Mouse (Mus musculus): Measurements from ENCODE around the gene 2010111I01Rik. TPM values are rescaled to one million over a fixed set of nuclear protein-coding genes. Genes with fewer than 3 reads are reported as not detected.
A peak's percentile ranks its signal among the peaks of the same experiment; 100 is the strongest.

The 2010111I01Rik gene
- polyA plus RNA-seq, 1 experiment from 2014 or later, result 93.5 TPM

DNA sequence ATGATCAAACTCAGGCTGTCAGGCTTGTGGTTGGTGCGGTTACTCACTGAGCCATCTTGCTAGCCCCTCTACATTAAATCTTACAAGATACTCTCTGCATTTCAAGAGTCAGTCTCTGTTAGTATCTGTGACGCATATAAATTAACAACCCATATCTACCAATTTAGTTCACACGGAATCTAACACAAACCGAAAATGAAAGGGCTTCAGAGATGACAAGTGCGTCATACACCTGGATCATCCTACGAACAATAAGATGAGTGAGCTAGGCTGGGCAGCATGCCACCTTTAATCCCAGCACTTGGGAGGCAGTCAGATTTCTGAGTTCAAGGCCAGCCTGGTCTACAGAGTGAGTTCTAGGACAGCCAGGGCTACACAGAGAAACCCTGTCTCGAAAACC lies 355.1 kb downstream of the 2010111I01Rik start:
- Histone ChIP-seq H3K9me3 (no peaks in the 10 kb centered on the region), H3K4me3 (replicated peaks) (no peak overlapping the region), H3K36me3 (0 out of 2 replicates have a peak, but pooled peaks cover 2% of the 10 kb centered on the region), H3K4me2 (replicated peaks) (no peak overlapping the region), H3K27me3 (replicated peaks) (no peaks in the 10 kb centered on the region), H3K27ac (no peak overlapping the region), H3K4me1 (replicated peaks) (0 out of 2 replicates have a peak, but pooled peaks cover 4% of the 10 kb centered on the region), H3K9ac (no peak overlapping the region)
- WGBS, result 95% methylated on average over 7 of the region's 7 CpGs
- ATAC-seq, result no peak

DNA sequence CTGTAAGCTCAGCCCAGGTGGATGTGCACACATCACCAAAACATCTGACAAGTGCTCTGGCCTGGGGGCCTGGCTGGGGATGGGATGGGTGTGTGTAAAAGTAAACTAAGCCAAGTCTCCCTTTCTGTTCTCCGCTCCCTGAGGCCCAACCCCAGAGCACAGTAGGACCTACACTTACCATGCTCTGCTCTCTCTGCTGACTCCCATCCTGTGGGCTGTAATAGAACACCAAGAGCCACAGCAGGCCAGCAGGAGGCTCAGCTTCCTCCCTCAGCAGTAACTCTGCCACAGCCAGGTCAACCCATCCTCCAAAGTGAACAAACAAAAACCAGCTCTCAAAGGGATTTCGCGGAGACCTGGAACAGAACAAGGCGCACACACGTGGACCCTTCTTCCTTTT lies 357.0 kb downstream of the 2010111I01Rik start:
- Histone ChIP-seq H3K4me2 (replicated peaks) (no peak overlapping the region), H3K27ac (no peak overlapping the region), H3K27me3 (replicated peaks) (no peaks in the 10 kb centered on the region), H3K9ac (no peak overlapping the region), H3K4me1 (replicated peaks) (0 out of 2 replicates have a peak, but pooled peaks cover 4% of the 10 kb centered on the region), H3K4me3 (replicated peaks) (no peak overlapping the region), H3K9me3 (no peaks in the 10 kb centered on the region), H3K36me3 (0 out of 2 replicates have a peak, but pooled peaks cover 2% of the 10 kb centered on the region)
- WGBS, result 67% methylated on average over 5 of the region's 5 CpGs
- ATAC-seq, result no peak

DNA sequence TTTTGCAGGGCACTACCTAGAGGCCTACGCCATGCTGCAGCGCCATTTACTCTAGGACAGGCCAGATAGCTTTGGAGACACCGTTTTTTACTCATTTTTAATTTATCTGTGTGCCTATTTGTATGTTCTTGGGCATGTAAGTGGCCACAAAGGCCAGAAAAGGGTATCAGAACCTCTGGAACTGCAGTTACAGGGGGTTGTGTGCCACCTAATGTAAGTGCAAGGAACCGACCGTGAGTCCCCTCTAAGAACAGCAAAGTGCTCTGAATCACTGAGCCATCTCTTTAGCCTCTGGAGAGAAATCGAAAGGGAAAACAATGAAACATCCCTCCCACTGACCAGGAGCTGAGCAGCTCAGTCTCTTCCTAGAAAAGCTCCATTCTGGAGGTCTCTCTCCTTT lies 358.1 kb downstream of the 2010111I01Rik start:
- Histone ChIP-seq H3K27ac (no peak overlapping the region), H3K4me1 (replicated peaks) (0 out of 2 replicates have a peak, but pooled peaks cover 4% of the 10 kb centered on the region), H3K9ac (no peak overlapping the region), H3K4me3 (replicated peaks) (no peak overlapping the region), H3K4me2 (replicated peaks) (no peak overlapping the region), H3K27me3 (replicated peaks) (no peaks in the 10 kb centered on the region), H3K36me3 (0 out of 2 replicates have a peak, but pooled peaks cover 2% of the 10 kb centered on the region), H3K9me3 (no peaks in the 10 kb centered on the region)
- ATAC-seq, result no peak
- WGBS, result 88% methylated on average over 6 of the region's 6 CpGs

DNA sequence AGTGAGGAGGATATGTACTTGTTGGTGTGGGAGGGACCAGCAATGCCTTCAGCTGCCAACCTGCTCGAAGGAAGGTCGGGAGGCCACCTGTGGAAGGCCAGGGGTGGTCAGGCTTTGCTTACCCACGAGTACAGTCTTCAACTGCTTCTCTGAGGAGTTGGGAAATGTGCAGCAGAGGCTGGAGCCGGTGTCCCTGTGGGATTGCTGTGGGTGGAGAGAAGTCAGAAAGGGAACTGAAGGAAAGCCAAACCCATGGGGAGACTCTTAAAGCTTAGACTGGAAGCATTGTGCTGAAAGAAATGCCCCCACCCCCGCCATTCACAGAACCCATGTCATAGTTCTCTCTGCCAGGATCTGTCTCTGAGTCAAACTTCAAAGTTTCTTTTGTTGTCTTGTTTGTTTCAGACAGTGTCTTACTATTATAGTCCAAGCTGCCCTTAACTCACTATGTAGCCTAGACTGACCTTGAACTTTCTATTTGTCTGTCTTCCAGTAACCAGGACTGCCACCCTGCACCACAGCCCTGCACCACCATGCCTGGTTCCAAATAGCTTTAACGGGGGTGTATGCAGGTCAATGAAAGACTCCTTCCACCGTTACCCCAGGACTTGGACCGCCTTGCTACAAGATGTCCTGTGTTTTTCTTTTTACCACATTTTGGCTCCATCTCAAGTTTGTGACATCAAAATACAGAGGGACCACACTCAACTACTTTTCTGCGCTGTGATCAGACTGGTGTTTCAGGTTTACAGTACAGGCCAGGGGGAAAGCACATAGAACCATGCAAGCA lies 358.8 kb downstream of the 2010111I01Rik start:
- Histone ChIP-seq H3K27me3 (replicated peaks) (no peaks in the 10 kb centered on the region), H3K27ac (no peak overlapping the region; the same call in 1 of the 2 replicates), H3K4me1 (replicated peaks) (0 out of 2 replicates have a peak, but pooled peaks cover 4% of the 10 kb centered on the region), H3K4me3 (replicated peaks) (no peak overlapping the region), H3K9ac (no peak overlapping the region), H3K9me3 (no peaks in the 10 kb centered on the region), H3K36me3 (0 out of 2 replicates have a peak, but pooled peaks cover 2% of the 10 kb centered on the region), H3K4me2 (replicated peaks) (no peak overlapping the region)
- ATAC-seq, result 0 out of 2 replicates have a peak, but pooled peaks have one; percentile 21
- 71% methylated on average over 9 of the region's 9 CpGs for WGBS

DNA sequence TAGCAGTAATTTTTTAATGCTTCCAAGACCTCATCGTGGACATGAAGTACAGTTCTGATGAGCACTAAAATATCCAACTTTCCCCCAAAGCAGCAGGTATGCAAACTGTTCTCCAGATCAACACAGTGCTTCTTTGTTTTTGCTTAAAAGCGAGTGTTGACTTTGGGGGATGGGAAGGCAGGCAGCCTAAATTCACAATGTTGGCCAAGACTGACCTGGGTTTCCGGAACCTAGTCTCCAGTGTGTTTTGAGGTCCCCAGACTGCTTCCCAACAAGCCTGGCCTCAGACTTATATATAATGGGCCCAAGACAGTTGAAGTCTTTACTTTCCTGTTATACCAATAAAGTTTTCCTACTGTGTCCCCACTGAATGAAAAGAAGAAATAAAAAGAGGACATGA lies 359.6 kb downstream of the 2010111I01Rik start:
- 52% methylated on average over 3 of the region's 3 CpGs for WGBS

DNA sequence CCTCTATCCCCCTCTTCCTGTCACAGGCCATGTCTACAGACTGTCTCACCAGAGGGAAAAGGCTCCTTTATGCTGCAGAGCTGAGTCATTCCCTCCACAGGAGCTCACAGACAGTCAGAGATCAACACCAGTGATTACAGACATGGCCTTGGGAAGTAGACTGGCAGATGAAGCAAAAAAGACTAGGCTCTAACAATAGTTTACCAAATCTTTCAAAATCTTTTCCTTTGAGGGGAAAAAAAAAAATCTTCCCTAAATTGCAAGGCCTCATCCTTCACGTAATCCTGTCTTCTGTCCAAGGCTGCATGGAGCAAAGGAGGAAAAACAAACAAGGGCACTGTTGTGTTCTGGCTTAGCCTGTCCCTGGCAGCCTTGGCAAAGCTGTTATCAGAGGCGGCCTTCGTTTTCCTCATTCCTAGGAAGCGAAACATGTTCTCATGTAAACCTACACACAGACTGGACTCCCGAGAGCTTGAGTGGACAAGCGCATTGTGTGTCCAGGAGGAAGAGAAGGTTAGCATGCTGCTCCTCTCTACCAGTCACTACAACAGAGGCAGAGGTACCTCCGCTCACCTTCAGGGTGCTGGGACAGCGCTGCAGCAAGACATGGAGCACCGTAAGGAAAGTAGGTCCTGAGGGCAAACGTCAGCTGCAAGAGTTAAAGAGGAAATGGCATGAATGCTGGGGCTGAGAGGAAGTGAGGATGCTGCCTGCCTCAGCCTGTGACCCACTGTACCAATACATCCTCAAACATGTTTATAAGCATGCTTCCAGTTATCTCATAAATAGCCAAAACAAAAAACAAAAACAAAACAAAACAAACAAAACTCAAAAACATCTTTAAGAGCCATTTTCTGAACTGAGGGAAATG lies 360.5 kb downstream of the 2010111I01Rik start:
- H3K36me3 ChIP-seq, result 0 out of 2 replicates have a peak, but pooled peaks cover 2% of the 10 kb centered on the region
- peak; percentile 79 for ATAC-seq
- no peak overlapping the region for H3K4me2 ChIP-seq (replicated peaks)
- no peaks in the 10 kb centered on the region for H3K27me3 ChIP-seq (replicated peaks)
- peaks cover 7% of the 10 kb centered on the region; the same call in 1 of the 2 replicates for H3K4me1 ChIP-seq (replicated peaks)
- H3K9me3 ChIP-seq, result no peaks in the 10 kb centered on the region
- no peak overlapping the region for H3K9ac ChIP-seq
- 69% methylated on average over 10 of the region's 10 CpGs for WGBS
- peak overlapping the region; percentile 23; the same call in 1 of the 2 replicates for H3K27ac ChIP-seq
- no peak overlapping the region for H3K4me3 ChIP-seq (replicated peaks)

More for the DNA sequence above, 359.6 kb downstream of the 2010111I01Rik start:
- Histone ChIP-seq H3K4me1 (replicated peaks) (0 out of 2 replicates have a peak, but pooled peaks cover 4% of the 10 kb centered on the region), H3K9me3 (no peaks in the 10 kb centered on the region), H3K4me2 (replicated peaks) (no peak overlapping the region), H3K36me3 (0 out of 2 replicates have a peak, but pooled peaks cover 2% of the 10 kb centered on the region), H3K27me3 (replicated peaks) (no peaks in the 10 kb centered on the region), H3K27ac (no peak overlapping the region), H3K9ac (no peak overlapping the region), H3K4me3 (replicated peaks) (no peak overlapping the region)
- no peak for ATAC-seq

DNA sequence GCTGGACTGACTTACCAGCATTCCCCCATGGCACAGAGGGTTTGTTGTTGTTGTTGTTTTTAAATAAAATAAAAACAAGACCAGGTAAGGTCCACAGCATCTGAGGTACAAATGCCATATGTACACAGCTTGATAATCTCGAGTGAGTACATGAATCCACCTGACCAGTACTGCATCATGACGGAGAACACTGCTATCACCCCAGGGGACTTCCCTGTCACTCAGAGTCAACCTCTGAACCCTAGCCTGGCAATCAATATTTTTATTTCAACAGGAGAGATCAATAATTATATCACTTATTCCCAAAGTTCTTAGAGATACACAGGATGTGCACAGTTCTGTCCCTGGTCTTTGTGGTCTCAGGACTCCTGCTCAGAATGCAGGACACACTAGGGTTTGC lies 361.3 kb downstream of the 2010111I01Rik start:
- no peaks in the 10 kb centered on the region for H3K27me3 ChIP-seq (replicated peaks)
- WGBS, result 67% methylated on average over 2 of the region's 2 CpGs

DNA sequence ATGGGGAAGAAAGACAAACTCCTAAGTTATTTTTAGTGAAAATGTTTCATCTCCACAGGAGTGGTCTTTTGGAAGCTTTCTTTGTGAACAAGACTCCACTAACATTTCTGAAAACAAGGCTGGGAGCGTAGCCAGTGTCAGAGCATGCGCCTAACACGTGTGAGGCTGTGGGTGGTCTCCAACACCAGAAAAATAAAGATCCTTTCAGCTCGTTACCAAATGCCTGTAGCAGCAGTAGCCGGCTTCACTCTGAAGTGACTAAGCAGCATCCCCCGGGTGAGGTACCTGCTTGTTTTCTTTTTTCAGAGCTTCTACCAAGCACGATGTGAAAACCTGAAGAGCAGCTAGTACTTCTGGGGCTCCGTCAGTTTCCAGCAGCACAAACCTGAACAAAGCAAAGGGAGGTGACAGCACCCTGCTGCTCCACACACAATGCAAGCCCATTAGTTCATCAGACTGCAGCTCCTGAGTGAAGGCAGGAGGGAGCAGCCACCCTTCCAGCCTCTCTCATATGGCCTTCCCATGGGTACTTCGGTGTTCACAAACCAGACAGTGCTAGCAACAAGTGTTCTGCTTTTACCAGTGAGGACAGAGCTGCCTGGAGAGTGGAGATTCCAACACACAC lies 365.7 kb downstream of the 2010111I01Rik start:
- 0 out of 2 replicates have a peak, but pooled peaks have one; percentile 31 for ATAC-seq
- H3K27ac ChIP-seq, result peak overlapping the region; percentile 19; the same call in 1 of the 2 replicates
- no peaks in the 10 kb centered on the region for H3K9me3 ChIP-seq
- no peak overlapping the region for H3K4me2 ChIP-seq (replicated peaks)
- no peaks in the 10 kb centered on the region for H3K27me3 ChIP-seq (replicated peaks)
- no peak overlapping the region for H3K9ac ChIP-seq
- H3K36me3 ChIP-seq, result no peaks in the 10 kb centered on the region
- H3K4me1 ChIP-seq (replicated peaks), result peaks cover 10% of the 10 kb centered on the region
- no peak overlapping the region for H3K4me3 ChIP-seq (replicated peaks)
- 43% methylated on average over 9 of the region's 9 CpGs for WGBS

More for the DNA sequence above, 361.3 kb downstream of the 2010111I01Rik start:
- H3K4me3 ChIP-seq (replicated peaks), result no peak overlapping the region
- H3K4me2 ChIP-seq (replicated peaks), result no peak overlapping the region
- H3K27ac ChIP-seq, result no peak overlapping the region
- no peak for ATAC-seq
- no peak overlapping the region for H3K9ac ChIP-seq
- peaks cover 11% of the 10 kb centered on the region for H3K4me1 ChIP-seq (replicated peaks)
- 0 out of 2 replicates have a peak, but pooled peaks cover 2% of the 10 kb centered on the region for H3K36me3 ChIP-seq
- no peaks in the 10 kb centered on the region for H3K9me3 ChIP-seq

DNA sequence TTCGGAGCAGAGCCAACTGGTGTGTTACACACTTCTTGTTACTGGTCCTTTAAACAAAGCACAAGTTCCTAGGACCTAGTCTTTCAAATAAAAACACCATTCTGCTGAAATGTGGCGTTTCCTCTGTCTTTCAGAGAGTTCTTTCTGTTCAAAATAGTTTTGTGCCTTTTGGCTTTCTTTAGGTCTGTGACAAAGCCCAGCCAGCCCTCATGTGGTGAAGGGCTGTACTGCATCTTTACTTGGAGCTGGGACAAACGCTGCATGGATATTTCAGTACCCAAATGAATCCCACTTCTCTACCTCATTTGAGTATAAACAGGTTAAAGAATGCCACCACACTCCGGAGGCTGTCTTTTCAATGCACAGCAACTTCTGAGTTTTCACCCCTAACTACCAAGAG lies 366.7 kb downstream of the 2010111I01Rik start:
- no peak overlapping the region for H3K27ac ChIP-seq
- 41% methylated on average over 4 of the region's 4 CpGs for WGBS
- H3K4me3 ChIP-seq (replicated peaks), result no peak overlapping the region
- H3K4me2 ChIP-seq (replicated peaks), result no peak overlapping the region
- ATAC-seq, result peak; percentile 30; the same call in 1 of the 2 replicates
- H3K36me3 ChIP-seq, result no peaks in the 10 kb centered on the region
- H3K4me1 ChIP-seq (replicated peaks), result peaks cover 17% of the 10 kb centered on the region
- no peak overlapping the region for H3K9ac ChIP-seq
- H3K27me3 ChIP-seq (replicated peaks), result no peaks in the 10 kb centered on the region
- H3K9me3 ChIP-seq, result no peaks in the 10 kb centered on the region

DNA sequence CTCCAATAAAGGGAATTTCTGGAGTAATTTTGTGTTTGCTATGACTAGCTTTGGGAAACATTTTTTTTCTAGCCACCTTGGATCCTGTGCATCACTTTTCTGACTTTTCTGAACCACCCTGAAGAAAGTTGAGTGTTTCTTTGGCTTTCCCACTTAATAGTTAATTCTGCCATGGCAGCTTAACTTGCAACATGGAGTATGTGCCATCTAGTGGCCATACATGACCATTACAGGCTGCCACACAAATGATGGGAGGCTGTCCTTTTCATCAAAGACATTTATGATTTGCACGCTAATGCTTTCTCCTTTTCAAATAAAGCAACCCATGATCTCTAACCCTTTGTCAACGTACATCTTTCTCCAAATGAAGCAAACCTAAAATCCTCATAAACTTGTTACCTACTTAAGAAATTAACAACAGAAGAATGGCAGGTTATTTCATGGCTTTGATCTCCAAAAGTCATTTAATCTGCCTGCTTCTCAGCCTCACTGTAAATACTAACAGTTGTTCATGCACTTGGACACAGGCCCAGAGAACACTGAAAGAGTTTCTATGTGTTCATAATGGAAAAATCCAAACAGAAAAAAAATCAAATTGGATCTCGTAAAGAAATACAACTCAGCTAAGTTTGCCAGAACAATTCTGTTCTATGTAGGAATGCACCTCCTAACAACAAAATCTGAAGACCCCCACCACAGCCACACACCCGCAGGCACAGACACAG lies 368.0 kb downstream of the 2010111I01Rik start:
- Histone ChIP-seq H3K4me1 (replicated peaks) (peaks cover 17% of the 10 kb centered on the region), H3K36me3 (no peaks in the 10 kb centered on the region), H3K27me3 (replicated peaks) (no peaks in the 10 kb centered on the region), H3K4me3 (replicated peaks) (no peak overlapping the region), H3K9me3 (no peaks in the 10 kb centered on the region), H3K27ac (no peak overlapping the region), H3K4me2 (replicated peaks) (no peak overlapping the region), H3K9ac (no peak overlapping the region)
- no peak for ATAC-seq
- 42% methylated on average over 4 of the region's 4 CpGs for whole genome bisulfite sequencing

DNA sequence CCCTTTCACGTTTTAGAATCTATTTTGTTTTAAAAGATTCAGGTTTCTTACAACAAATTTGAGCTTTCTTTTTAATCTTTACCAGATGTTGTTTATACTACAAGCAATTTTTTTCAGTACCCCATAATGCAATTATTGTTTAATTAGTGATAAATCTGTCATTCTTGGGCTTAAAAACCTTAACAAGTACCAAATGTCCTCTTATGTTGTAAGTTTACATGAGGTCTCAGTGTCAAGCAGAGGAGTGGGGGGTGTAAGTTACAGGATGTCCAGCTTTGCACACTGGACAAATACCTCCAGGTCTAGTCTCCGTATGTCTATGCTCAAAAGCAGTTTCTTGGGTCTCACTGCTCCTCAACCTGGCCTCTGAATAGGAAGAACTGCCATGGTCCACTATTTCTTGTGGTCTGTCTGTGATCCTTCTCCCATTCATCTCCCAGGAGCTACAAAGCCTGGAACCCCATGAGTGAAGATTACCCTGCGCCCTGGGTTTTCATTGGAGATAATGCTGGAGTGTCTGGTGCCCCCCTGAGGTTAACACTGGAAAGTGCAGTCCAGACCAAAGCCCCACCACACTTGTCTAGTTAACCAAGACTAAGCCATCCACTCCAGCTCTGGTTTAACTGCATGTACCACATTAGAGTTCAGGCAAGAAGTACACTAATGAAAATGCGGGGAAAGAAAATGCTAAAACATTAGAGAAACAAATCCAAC lies 370.9 kb downstream of the 2010111I01Rik start:
- peaks cover 11% of the 10 kb centered on the region; the same call in 1 of the 2 replicates for H3K4me1 ChIP-seq (replicated peaks)
- no peaks in the 10 kb centered on the region for H3K9me3 ChIP-seq
- no peaks in the 10 kb centered on the region for H3K27me3 ChIP-seq (replicated peaks)
- H3K36me3 ChIP-seq, result no peaks in the 10 kb centered on the region
- ATAC-seq, result no peak
- H3K4me2 ChIP-seq (replicated peaks), result no peak overlapping the region
- 67% methylated on average over 4 of the region's 4 CpGs for WGBS
- H3K4me3 ChIP-seq (replicated peaks), result no peak overlapping the region
- H3K9ac ChIP-seq, result no peak overlapping the region
- no peak overlapping the region for H3K27ac ChIP-seq
